Mouse (Mus musculus): ENCODE measurements around the gene Mafk. TPM values are rescaled to one million over a fixed set of nuclear protein-coding genes. Genes with fewer than 3 reads are reported as not detected.
"Not testable (repeated sequence)": the region's sequence is repeated elsewhere in the genome, so short reads cannot be mapped to it uniquely, and the experiment has no call there.

Gene Mafk
- polyA plus RNA-seq (2012): 20.0 and 22.5 TPM in 2 replicates

DNA sequence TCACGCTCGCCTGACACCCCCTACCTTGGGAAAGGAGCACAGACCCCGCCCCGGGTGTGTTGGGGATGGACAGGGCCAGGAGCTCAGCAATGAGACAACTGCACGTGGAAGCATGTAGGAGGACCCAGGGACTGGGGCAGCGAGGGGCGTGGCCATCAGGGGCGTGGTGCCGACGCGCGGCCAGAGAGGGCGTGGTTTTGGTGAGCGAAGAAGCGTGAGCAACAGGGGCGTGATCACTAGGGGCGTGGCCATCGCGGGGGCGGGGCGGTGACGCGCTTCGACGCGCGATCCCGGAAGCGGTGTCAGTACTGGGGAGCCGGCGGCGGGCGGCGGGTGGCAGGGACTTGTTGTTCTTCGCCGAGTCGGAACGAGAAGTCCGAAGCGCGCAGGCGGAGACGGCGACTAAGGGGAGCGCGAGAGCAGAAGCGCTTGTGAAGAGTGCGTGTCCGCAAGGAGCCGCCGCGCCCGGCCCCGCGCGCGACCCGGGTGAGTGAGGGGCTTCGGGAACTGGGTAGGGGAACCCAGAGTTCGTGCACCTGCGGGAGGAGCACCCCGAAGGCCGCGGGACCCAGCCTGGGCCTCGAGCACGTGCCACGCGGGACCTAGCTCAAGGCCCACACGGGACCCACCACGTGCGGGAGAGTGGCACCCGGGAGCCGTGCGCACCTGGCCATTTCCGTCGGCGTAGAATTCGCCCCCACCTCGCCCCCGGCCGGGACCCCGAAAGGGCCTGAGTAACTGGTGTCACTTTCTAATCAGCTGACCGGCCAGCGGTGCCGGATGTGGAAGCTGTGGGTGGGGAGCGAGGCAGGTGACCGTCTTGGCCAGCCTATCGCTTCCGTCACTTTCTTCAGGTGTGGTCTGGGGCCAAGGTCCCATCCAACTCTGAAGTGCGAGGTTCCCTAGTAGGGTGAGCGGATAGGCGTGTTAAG, at the start of gene Mafk:
Mafk (plus strand) TSS at position 287 of the 932 bp plus-strand sequence.
- Histone ChIP-seq H3K36me3 (ENCODE audit: control insufficient read depth) (peaks cover 46% of the 10 kb centered on the region), H3K27me3 (ENCODE audit: control insufficient read depth) (no peaks in the 10 kb centered on the region), H3K9me3 (ENCODE audit: control insufficient read depth, low read length) (no peaks in the 10 kb centered on the region), H3K4me3 (replicated peaks) (peak within 1 kb of the TSS; percentile 88), H3K4me1 (ENCODE audit: control insufficient read depth) (peaks cover 77% of the 10 kb centered on the region)
- TF ChIP-seq TAL1 (IDR thresholded peaks at IDR 0.05; ENCODE audit: low read length) (no peak), GATA1 (IDR thresholded peaks at IDR 0.05; ENCODE audit: low read length) (no peak)

DNA sequence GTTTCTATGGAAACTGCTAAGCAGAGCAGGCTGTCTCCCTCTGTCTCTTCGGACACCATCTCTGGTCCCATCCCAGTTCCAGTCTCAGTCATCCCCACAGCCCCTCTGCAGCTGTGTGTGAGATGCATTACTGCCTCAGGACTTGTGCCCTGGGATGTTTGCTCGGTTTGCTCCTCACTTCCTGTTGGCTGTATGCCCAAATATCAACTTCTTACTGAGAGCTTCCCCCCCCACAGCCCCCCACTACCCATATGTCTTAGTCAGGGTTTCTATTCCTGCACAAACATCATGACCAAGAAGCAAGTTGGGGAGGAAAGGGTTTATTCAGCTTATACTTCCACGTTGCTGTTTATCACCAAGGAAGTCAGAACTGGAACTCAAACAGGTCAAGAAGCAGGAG, 48.7 kb upstream of the Mafk start:
- peaks cover 67% of the 10 kb centered on the region for H3K4me1 ChIP-seq (ENCODE audit: control insufficient read depth)
- not testable (repeated sequence) for H3K27me3 ChIP-seq (ENCODE audit: control insufficient read depth); H3K9me3 ChIP-seq (ENCODE audit: control insufficient read depth, low read length); H3K4me3 ChIP-seq (replicated peaks)
- peaks cover 11% of the 10 kb centered on the region for H3K36me3 ChIP-seq (ENCODE audit: control insufficient read depth)

DNA sequence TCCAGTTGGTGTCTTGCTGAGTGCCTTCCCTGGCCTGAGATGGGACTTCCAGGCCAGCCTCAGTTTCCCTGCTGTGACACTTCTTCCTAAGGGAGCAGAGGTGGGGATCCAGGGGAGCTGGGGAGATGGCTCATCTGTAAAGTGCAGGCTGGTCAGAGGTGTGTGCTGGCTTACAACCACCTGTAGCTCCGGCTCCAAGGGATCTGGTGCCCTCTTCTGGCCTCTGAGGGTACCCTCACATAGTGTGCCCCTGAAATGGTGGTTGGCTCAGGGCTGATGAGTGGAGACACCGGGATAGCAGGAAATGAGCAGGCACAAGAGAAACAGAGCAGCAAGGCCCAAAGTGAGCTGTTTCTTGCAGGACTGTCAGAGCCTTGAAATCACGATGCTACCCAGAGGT, 45.5 kb upstream of the Mafk start:
- TF ChIP-seq TAL1 (IDR thresholded peaks at IDR 0.05; ENCODE audit: low read length) (no peak), GATA1 (IDR thresholded peaks at IDR 0.05; ENCODE audit: low read length) (no peak)
- Histone ChIP-seq H3K9me3 (ENCODE audit: control insufficient read depth, low read length) (no peaks in the 10 kb centered on the region), H3K4me1 (ENCODE audit: control insufficient read depth) (peaks cover 45% of the 10 kb centered on the region), H3K27me3 (ENCODE audit: control insufficient read depth) (peaks cover 5% of the 10 kb centered on the region), H3K36me3 (ENCODE audit: control insufficient read depth) (peaks cover 17% of the 10 kb centered on the region), H3K4me3 (replicated peaks) (no peak overlapping the region)

DNA sequence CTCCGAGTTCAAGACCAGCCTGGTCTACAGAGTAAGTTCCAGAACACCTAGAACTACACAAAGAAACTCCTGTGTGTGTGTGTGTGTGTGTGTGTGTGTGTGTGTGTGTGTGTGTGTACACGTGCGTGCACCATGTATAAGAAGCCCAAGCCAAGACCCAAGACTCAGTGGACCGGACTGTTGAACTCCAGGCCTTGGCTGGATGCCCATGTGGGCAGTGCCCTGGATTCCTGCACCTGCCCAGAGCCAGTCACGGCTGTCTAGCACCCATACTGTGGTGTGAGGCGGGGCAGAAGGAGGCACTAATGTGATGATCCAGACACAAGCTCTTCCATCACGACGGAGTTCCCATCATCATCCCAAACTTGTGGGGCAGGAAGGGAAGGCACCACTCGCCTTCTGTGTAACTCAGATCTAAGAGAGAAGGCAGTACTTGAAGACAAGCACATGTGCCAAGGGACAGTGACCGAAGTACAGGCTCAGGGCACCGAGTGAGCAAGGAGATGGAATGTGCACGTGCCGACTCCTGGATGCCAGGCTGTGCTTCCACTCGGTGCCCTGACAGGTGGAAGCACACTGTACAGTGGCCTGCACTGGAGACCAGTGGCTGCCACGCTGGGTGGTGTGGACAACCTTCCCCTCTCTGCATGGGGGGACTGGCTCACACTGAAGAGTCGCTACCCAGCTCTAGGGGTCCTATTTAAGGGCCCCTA, 41.7 kb upstream of the Mafk start:
- Histone ChIP-seq H3K27me3 (ENCODE audit: control insufficient read depth) (peaks cover 5% of the 10 kb centered on the region), H3K4me1 (ENCODE audit: control insufficient read depth) (peaks cover 31% of the 10 kb centered on the region), H3K9me3 (ENCODE audit: control insufficient read depth, low read length) (no peaks in the 10 kb centered on the region), H3K4me3 (replicated peaks) (no peak overlapping the region), H3K36me3 (ENCODE audit: control insufficient read depth) (peaks cover 52% of the 10 kb centered on the region)
- TF ChIP-seq GATA1 (IDR thresholded peaks at IDR 0.05; ENCODE audit: low read length) (no peak), TAL1 (IDR thresholded peaks at IDR 0.05; ENCODE audit: low read length) (no peak)

DNA sequence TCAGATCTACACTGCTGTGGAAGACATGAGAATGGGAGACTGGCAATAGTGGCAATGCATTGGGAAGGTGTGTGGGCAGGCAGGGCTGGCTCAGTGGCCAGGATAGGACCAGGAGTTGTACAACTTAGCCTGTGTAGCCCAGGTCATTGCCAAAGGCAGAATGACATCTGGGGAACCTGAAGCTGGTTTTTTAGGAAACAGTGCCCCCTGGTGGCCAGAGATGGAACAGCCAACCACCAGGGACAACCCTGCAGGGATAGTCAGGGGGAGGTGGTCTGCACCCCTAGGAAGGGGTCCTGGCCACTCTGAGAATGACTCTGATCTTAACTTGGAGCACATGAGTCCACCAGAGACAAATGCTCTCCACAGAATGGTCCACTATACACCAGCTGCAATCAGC, 40.8 kb upstream of the Mafk start:
- Histone ChIP-seq H3K9me3 (ENCODE audit: control insufficient read depth, low read length) (no peaks in the 10 kb centered on the region), H3K4me1 (ENCODE audit: control insufficient read depth) (peaks cover 29% of the 10 kb centered on the region), H3K36me3 (ENCODE audit: control insufficient read depth) (peaks cover 62% of the 10 kb centered on the region), H3K4me3 (replicated peaks) (no peak overlapping the region), H3K27me3 (ENCODE audit: control insufficient read depth) (peaks cover 5% of the 10 kb centered on the region)
- TF ChIP-seq GATA1 (IDR thresholded peaks at IDR 0.05; ENCODE audit: low read length) (no peak), TAL1 (IDR thresholded peaks at IDR 0.05; ENCODE audit: low read length) (no peak)

DNA sequence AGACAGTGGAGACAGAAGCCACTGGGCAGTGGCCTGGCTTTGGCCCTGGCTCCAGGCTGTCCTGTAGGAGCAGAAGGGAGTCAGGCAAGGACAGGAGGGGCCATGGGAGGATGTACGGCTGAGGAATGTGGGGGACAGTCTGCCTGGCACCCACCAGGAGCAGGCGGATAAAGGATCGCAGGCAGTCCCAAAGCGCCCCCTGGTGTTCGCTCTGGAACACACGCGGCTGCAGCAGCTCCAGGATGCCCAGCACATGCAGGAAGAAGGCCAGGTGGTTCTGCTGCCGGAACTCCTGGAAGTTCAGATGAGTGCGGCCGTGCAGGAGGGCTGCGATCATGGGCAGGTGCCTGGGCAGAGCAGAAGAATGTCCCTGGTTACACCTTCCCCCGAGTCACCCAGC, 36.6 kb upstream of the Mafk start:
- TF ChIP-seq GATA1 (IDR thresholded peaks at IDR 0.05; ENCODE audit: low read length) (no peak), TAL1 (IDR thresholded peaks at IDR 0.05; ENCODE audit: low read length) (no peak)
- H3K27me3 ChIP-seq (ENCODE audit: control insufficient read depth): no peaks in the 10 kb centered on the region
- H3K36me3 ChIP-seq (ENCODE audit: control insufficient read depth): peaks cover 100% of the 10 kb centered on the region

DNA sequence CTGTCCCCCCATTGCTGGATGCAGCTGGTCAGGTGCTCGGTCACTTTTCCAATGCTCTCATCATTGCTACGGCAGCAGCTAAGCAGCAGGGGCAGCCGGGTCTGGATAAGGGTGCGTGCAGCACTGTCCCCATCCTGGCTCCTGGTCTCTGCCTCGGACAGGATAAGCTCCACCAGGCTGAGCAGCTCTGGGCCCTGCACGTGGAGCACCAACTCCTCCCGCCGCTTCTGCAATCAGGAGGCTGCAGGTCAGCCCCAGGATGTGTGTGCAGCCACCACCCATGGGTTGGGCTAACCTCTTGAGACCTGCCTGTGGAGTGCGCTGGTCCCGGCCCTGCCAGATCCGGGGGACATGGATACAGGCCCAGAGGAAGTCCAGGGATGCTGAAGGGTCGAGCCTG, 35.2 kb upstream of the Mafk start:
- Histone ChIP-seq H3K4me3 (replicated peaks) (no peak overlapping the region), H3K36me3 (ENCODE audit: control insufficient read depth) (peaks cover 100% of the 10 kb centered on the region), H3K27me3 (ENCODE audit: control insufficient read depth) (no peaks in the 10 kb centered on the region), H3K4me1 (ENCODE audit: control insufficient read depth) (peaks cover 25% of the 10 kb centered on the region), H3K9me3 (ENCODE audit: control insufficient read depth, low read length) (no peaks in the 10 kb centered on the region)
- no peak for TF ChIP-seq TAL1 (IDR thresholded peaks at IDR 0.05; ENCODE audit: low read length)
- no peak for TF ChIP-seq GATA1 (IDR thresholded peaks at IDR 0.05; ENCODE audit: low read length)

More for the DNA sequence above, 36.6 kb upstream of the Mafk start:
- Histone ChIP-seq H3K4me3 (replicated peaks) (no peak overlapping the region), H3K9me3 (ENCODE audit: control insufficient read depth, low read length) (no peaks in the 10 kb centered on the region), H3K4me1 (ENCODE audit: control insufficient read depth) (peaks cover 36% of the 10 kb centered on the region)

DNA sequence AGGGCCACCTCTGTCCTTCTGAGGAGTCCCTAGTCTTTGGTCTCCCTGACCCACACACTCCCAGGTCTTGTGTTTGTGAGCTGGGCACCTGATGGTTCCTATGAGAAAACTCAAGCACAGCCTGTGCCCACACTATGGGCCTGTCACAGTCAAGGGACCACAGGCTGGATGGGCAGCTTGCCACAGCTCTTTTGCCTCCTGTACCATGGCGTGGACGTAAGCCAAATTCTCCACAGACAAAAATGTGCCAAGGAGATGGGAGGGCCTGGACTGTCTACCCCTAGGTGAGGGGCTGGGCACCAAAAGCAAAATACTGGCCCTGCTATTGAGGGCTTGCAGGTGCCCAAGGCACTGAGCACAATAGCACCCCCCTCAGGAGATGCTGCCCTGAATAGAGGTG, 34.7 kb upstream of the Mafk start:
- peaks cover 21% of the 10 kb centered on the region for H3K4me1 ChIP-seq (ENCODE audit: control insufficient read depth)
- no peaks in the 10 kb centered on the region for H3K9me3 ChIP-seq (ENCODE audit: control insufficient read depth, low read length)
- H3K4me3 ChIP-seq (replicated peaks): no peak overlapping the region
- H3K36me3 ChIP-seq (ENCODE audit: control insufficient read depth): peaks cover 100% of the 10 kb centered on the region
- no peak for TF ChIP-seq TAL1 (IDR thresholded peaks at IDR 0.05; ENCODE audit: low read length)
- no peak for TF ChIP-seq GATA1 (IDR thresholded peaks at IDR 0.05; ENCODE audit: low read length)
- H3K27me3 ChIP-seq (ENCODE audit: control insufficient read depth): no peaks in the 10 kb centered on the region

DNA sequence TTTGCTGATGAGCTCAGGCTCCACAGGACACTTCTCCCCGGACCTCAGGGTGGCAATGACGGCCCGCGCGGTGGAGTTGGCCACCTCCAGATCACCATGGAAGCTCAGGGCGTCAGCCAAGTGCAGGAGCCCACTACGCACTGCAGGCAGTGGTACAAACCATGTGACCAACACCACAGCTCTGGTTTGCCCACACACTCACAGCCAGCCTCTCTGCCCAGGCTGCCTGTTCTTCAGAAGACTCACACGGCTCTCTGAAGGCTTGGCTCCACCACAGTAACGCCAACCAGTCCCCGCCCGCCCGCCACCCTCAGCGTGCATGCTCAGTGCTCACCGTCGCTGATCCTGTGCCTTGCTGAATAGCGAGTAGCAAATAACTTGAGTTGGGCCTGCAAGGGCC, 33.2 kb upstream of the Mafk start:
- Histone ChIP-seq H3K36me3 (ENCODE audit: control insufficient read depth) (peaks cover 100% of the 10 kb centered on the region), H3K4me3 (replicated peaks) (no peak overlapping the region), H3K27me3 (ENCODE audit: control insufficient read depth) (no peaks in the 10 kb centered on the region), H3K9me3 (ENCODE audit: control insufficient read depth, low read length) (no peaks in the 10 kb centered on the region), H3K4me1 (ENCODE audit: control insufficient read depth) (peaks cover 21% of the 10 kb centered on the region)
- TF ChIP-seq GATA1 (IDR thresholded peaks at IDR 0.05; ENCODE audit: low read length) (no peak), TAL1 (IDR thresholded peaks at IDR 0.05; ENCODE audit: low read length) (no peak)

Measured in erythroblast, embryonic 14.5 days (primary cell).